8 mouse cellular contexts compared by ENCODE assay signal in genomic region chr9:108795762-108796161, GRCm38 (mm10). TPM values are rescaled to one million over a fixed set of nuclear protein-coding genes. Genes with fewer than 3 reads are reported as not detected.
A peak's percentile ranks its signal among the peaks of the same experiment; 100 is the strongest.
DNase-seq lines count a peak whose midpoint lies in the region; ATAC-seq and TF ChIP-seq lines count a peak whose summit lies in the region.

No protein-coding gene starts in this region.

- H3K36me3 ChIP-seq in thymus, adult 2 months (ENCODE audit: control insufficient read depth, insufficient read depth, low read length), result peaks cover 45% of the 10 kb centered on the region
- peaks cover 47% of the 10 kb centered on the region for H3K36me3 ChIP-seq in heart, embryonic 10.5 days
- peaks cover 49% of the 10 kb centered on the region for H3K36me3 ChIP-seq in kidney, embryonic 14.5 days (ENCODE audit: control insufficient read depth, insufficient read depth, low read length)

- ATAC-seq in kidney, embryonic 14.5 days (ENCODE audit: low FRiP score, low TSS enrichment), result peak; percentile 68

- TF ChIP-seq POLR2A in thymus, adult 2 months (IDR thresholded peaks at IDR 0.05; ENCODE audit: control insufficient read depth, extremely low read depth, insufficient read depth, low read length, poor library complexity), result no peak

- H3K4me2 ChIP-seq in kidney, embryonic 14.5 days (replicated peaks; ENCODE audit: low read depth, low read length), result peak overlapping the region; percentile 26

- H3K27me3 ChIP-seq in thymus, adult 2 months (ENCODE audit: control insufficient read depth, insufficient read depth, low read length), result no peaks in the 10 kb centered on the region
- no peaks in the 10 kb centered on the region for H3K27me3 ChIP-seq in heart, embryonic 10.5 days (ENCODE audit: insufficient read depth, poor library complexity, severe bottlenecking)
- H3K27me3 ChIP-seq in kidney, embryonic 14.5 days (ENCODE audit: control insufficient read depth, insufficient read depth, low read length), result no peaks in the 10 kb centered on the region

- 71% methylated on average over 11 of the region's 11 CpGs for WGBS in thymus, adult 2 months
- 38% methylated on average over 11 of the region's 11 CpGs for WGBS in heart, embryonic 10.5 days
- 25% methylated on average over 11 of the region's 11 CpGs for WGBS in kidney, embryonic 14.5 days

- H3K9me3 ChIP-seq in heart, embryonic 10.5 days, result no peaks in the 10 kb centered on the region
- H3K9me3 ChIP-seq in kidney, embryonic 14.5 days (ENCODE audit: control insufficient read depth, low read length), result no peaks in the 10 kb centered on the region

- no peak overlapping the region for H3K27ac ChIP-seq in thymus, adult 2 months (ENCODE audit: control insufficient read depth, insufficient read depth, low read length)
- H3K27ac ChIP-seq in heart, embryonic 10.5 days, result 0 out of 2 replicates have a peak overlapping the region, but pooled peaks have one; percentile 23
- peak overlapping the region; percentile 51; the same call in 1 of the 2 replicates for H3K27ac ChIP-seq in kidney, embryonic 14.5 days (ENCODE audit: low read depth, low read length)

- peak; percentile 34 for DNase-seq in thymus, adult 2 months
- no peak for DNase-seq in thymus, postnatal 0 days (ENCODE audit: low spot score)
- DNase-seq in brain, adult 2 months (ENCODE audit: low read depth, low spot score), result peak; percentile 65
- DNase-seq in heart, embryonic 10.5 days (ENCODE audit: low spot score), result peak; percentile 77
- peak; percentile 91 for DNase-seq in lung, postnatal 36 days
- peak; percentile 37 to 53 for DNase-seq in thymus, postnatal 36 days
- no peak for DNase-seq in left cerebral cortex, adult 11 months (ENCODE audit: low spot score)

- peaks cover 23% of the 10 kb centered on the region for H3K4me1 ChIP-seq in thymus, adult 2 months (replicated peaks; ENCODE audit: control insufficient read depth, insufficient read depth, low read length)
- peaks cover 38% of the 10 kb centered on the region for H3K4me1 ChIP-seq in heart, embryonic 10.5 days
- H3K4me1 ChIP-seq in kidney, embryonic 14.5 days (ENCODE audit: control insufficient read depth, insufficient read depth, low read length), result peaks cover 45% of the 10 kb centered on the region

- H3K4me3 ChIP-seq in thymus, adult 2 months (ENCODE audit: control insufficient read depth, insufficient read depth, low read length), result no peak overlapping the region
- no peak overlapping the region for H3K4me3 ChIP-seq in heart, embryonic 10.5 days
- H3K4me3 ChIP-seq in kidney, embryonic 14.5 days (ENCODE audit: low read length), result no peak overlapping the region; the same call in 1 of the 2 replicates

- TF ChIP-seq CTCF in thymus, adult 2 months (IDR thresholded peaks at IDR 0.05; ENCODE audit: borderline replicate concordance, control insufficient read depth, extremely low read depth, insufficient read depth, low read length, poor library complexity), result no peak

- 0 out of 2 replicates have a peak overlapping the region, but pooled peaks have one; percentile 34 for H3K9ac ChIP-seq in kidney, embryonic 14.5 days (ENCODE audit: low read depth, low read length)

RNA-seq across cellular contexts. Expression of gene Ip6k2, which starts 12.2 kb away (rescaled TPM):
- 148 and 163 TPM in 2 replicates for polyA plus RNA-seq in thymus, adult 2 months (2012; rRNA removed)
- 40.9 and 49.8 TPM in 2 replicates for polyA plus RNA-seq in thymus, postnatal 0 days (2015; fragmentation: Nextera tagmentation; extraction: Ambion mirVana)
- polyA plus RNA-seq in heart, embryonic 10.5 days (2016; fragmentation: Nextera tagmentation; extraction: Ambion mirVana), result 48.1 and 63.9 TPM in 2 replicates
- polyA plus RNA-seq in kidney, embryonic 14.5 days (2014; fragmentation: Nextera tagmentation; extraction: Ambion mirVana), result 125 and 134 TPM in 2 replicates

RNA-seq across cellular contexts. Expression of gene Nckipsd, which starts 12.4 kb away (rescaled TPM):
- polyA plus RNA-seq in thymus, adult 2 months (2012; rRNA removed), result 24.4 and 30.0 TPM in 2 replicates
- polyA plus RNA-seq in thymus, postnatal 0 days (2015; fragmentation: Nextera tagmentation; extraction: Ambion mirVana), result 5.7 and 6.4 TPM in 2 replicates
- 9.2 and 10.8 TPM in 2 replicates for polyA plus RNA-seq in heart, embryonic 10.5 days (2016; fragmentation: Nextera tagmentation; extraction: Ambion mirVana)
- polyA plus RNA-seq in kidney, embryonic 14.5 days (2014; fragmentation: Nextera tagmentation; extraction: Ambion mirVana), result 9.0 and 21.7 TPM in 2 replicates

RNA-seq across cellular contexts. Expression of gene Celsr3, which starts 30.4 kb away (rescaled TPM):
- polyA plus RNA-seq in thymus, adult 2 months (2012; rRNA removed), result 0.09 and 0.26 TPM in 2 replicates
- polyA plus RNA-seq in thymus, postnatal 0 days (2015; fragmentation: Nextera tagmentation; extraction: Ambion mirVana), result 0.01 and 0.08 TPM in 2 replicates
- polyA plus RNA-seq in heart, embryonic 10.5 days (2016; fragmentation: Nextera tagmentation; extraction: Ambion mirVana), result 0.13 and 0.26 TPM in 2 replicates
- polyA plus RNA-seq in kidney, embryonic 14.5 days (2014; fragmentation: Nextera tagmentation; extraction: Ambion mirVana), result 0.04 and 0.17 TPM in 2 replicates

RNA-seq across cellular contexts. Expression of gene Slc26a6, which starts 57.3 kb away (rescaled TPM):
- polyA plus RNA-seq in thymus, adult 2 months (2012; rRNA removed), result 29.4 and 38.2 TPM in 2 replicates
- polyA plus RNA-seq in thymus, postnatal 0 days (2015; fragmentation: Nextera tagmentation; extraction: Ambion mirVana), result 7.5 and 8.5 TPM in 2 replicates
- 5.4 and 9.3 TPM in 2 replicates for polyA plus RNA-seq in heart, embryonic 10.5 days (2016; fragmentation: Nextera tagmentation; extraction: Ambion mirVana)
- polyA plus RNA-seq in kidney, embryonic 14.5 days (2014; fragmentation: Nextera tagmentation; extraction: Ambion mirVana), result 8.6 and 14.5 TPM in 2 replicates

Comparison
In these comparisons a context has a peak if more than half of its experiments do, and no peak if none do; other contexts are left out.
1. DNase-seq: peak in thymus, adult 2 months (single experiment), brain, adult 2 months (single experiment), heart, embryonic 10.5 days (single experiment), lung, postnatal 36 days (single experiment) and thymus, postnatal 36 days (2 of 2); none in thymus, postnatal 0 days (single experiment) and left cerebral cortex, adult 11 months (single experiment).